Mouse (Mus musculus): ENCODE measurements at regions not wholly inside any gene's neighbourhood (a gene's known extent, or its start where the extent isn't known, plus 50 kb on each side); places are given as distances from the start of the nearest gene placed in this dataset.

DNA sequence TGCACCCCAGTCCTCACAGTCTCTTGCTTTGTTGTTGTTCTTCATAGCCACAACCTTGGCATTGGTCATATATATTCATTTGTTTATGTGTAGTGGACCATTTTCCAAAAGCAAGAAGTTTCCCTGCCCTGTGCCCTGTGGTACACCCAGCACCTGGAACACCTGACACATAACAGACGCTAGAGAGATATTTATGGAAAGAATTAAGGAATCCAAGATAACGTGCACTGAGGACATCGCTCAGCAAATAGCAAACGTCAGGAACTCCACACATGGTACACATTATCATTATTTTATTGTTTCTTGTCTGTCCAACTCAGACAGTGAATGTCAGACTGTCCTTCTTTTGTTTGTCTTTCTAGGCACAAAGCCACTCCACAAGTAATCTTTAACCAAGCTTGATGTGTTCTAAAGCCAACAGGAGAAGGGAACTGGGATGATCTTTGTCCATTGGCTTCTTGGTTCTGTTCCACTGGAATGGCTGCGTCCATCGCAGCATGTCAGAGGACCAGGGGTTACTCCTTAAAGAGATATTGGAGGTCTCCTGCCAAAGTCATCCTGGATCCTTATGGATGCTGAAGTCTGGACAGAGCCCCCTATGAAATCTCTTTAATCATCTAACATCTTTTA is 74.2 kb upstream of the Arid1b start:
- TF ChIP-seq ZNF384 (IDR thresholded peaks at IDR 0.05; ENCODE audit: low read depth, low read length) (no peak), MAFK (IDR thresholded peaks at IDR 0.05; ENCODE audit: insufficient read depth, low read depth, low read length) (no peak), CHD2 (IDR thresholded peaks at IDR 0.05; ENCODE audit: low read depth, low read length) (no peak), ZC3H11A (IDR thresholded peaks at IDR 0.05; ENCODE audit: borderline replicate concordance, low read depth, low read length) (no peak), HCFC1 (IDR thresholded peaks at IDR 0.05; ENCODE audit: borderline replicate concordance, insufficient read depth, low read length) (no peak)

Data from ES-E14 (cell line).